Mouse (Mus musculus): ENCODE results near the gene Pla2g1b. TPM values are rescaled to one million over a fixed set of nuclear protein-coding genes. Genes with fewer than 3 reads are reported as not detected.

Pla2g1b gene
- polyA plus RNA-seq, 1 experiment = not detected

GRCm38 (mm10) chr5:115476107-115476727 is 10.2 kb downstream of the Pla2g1b start:
- Histone ChIP-seq H3ac (ENCODE audit: control insufficient read depth, insufficient read length, low read depth) (no peak overlapping the region), H3K27me3 (ENCODE audit: control insufficient read depth, insufficient read depth, insufficient read length) (no peaks in the 10 kb centered on the region), H3K79me2 (ENCODE audit: control insufficient read depth, insufficient read depth) (no peaks in the 10 kb centered on the region), H3K79me3 (ENCODE audit: low read depth) (no peaks in the 10 kb centered on the region), H3K4me3 (ENCODE audit: insufficient read depth, poor library complexity, severe bottlenecking) (no peak overlapping the region), H3K36me3 (ENCODE audit: control insufficient read depth, insufficient read depth) (peaks cover 18% of the 10 kb centered on the region)
- TF ChIP-seq CTCF (IDR thresholded peaks at IDR 0.05; ENCODE audit: control insufficient read depth, insufficient read depth, insufficient read length) (no peak), MYOG (IDR thresholded peaks at IDR 0.05; ENCODE audit: control insufficient read depth, extremely low read depth, insufficient read length) (no peak), MAX (IDR thresholded peaks at IDR 0.05) (no peak), USF1 (IDR thresholded peaks at IDR 0.05; ENCODE audit: low read depth) (no peak), MYOD1 (IDR thresholded peaks at IDR 0.05; ENCODE audit: control insufficient read depth, insufficient read length, low read depth) (no peak), CEBPB (IDR thresholded peaks at IDR 0.05; ENCODE audit: low read depth) (no peak), FOSL1 (IDR thresholded peaks at IDR 0.05; ENCODE audit: insufficient read depth, low read length, poor library complexity, severe bottlenecking) (no peak)

DNA sequence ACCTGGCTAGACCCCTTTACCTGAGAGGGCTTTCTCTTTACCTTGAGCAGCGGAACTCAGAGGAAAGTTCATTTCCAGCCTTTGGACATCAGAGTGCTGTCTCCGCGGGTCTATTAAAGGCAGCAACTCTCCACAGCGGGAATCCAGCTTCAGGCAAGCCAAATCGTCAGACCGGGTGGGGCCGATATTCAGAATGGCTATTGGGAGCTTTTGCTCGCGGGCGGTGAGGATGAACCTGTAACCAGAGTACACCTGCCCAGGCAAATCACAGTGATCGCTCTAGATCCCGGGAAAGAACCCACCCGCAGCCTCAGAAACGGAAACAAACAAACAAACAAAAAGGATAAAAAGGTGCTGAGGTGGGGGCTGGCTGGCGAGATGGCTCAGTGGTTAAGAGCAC is 13.5 kb downstream of the Pla2g1b start:
- Histone ChIP-seq H3K27me3 (ENCODE audit: control insufficient read depth, insufficient read depth, insufficient read length) (no peaks in the 10 kb centered on the region), H3K79me2 (ENCODE audit: control insufficient read depth, insufficient read depth) (no peaks in the 10 kb centered on the region), H3K4me3 (ENCODE audit: insufficient read depth, poor library complexity, severe bottlenecking) (no peak overlapping the region), H3K79me3 (ENCODE audit: low read depth) (no peaks in the 10 kb centered on the region), H3ac (ENCODE audit: control insufficient read depth, insufficient read length, low read depth) (no peak overlapping the region), H3K36me3 (ENCODE audit: control insufficient read depth, insufficient read depth) (peaks cover 24% of the 10 kb centered on the region)
- TF ChIP-seq MYOD1 (IDR thresholded peaks at IDR 0.05; ENCODE audit: control insufficient read depth, insufficient read length, low read depth) (no peak), MAX (IDR thresholded peaks at IDR 0.05) (no peak), MYOG (IDR thresholded peaks at IDR 0.05; ENCODE audit: control insufficient read depth, extremely low read depth, insufficient read length) (no peak), CTCF (IDR thresholded peaks at IDR 0.05; ENCODE audit: control insufficient read depth, insufficient read depth, insufficient read length) (no peak), USF1 (IDR thresholded peaks at IDR 0.05; ENCODE audit: low read depth) (no peak), CEBPB (IDR thresholded peaks at IDR 0.05; ENCODE audit: low read depth) (no peak), FOSL1 (IDR thresholded peaks at IDR 0.05; ENCODE audit: insufficient read depth, low read length, poor library complexity, severe bottlenecking) (no peak)

DNA sequence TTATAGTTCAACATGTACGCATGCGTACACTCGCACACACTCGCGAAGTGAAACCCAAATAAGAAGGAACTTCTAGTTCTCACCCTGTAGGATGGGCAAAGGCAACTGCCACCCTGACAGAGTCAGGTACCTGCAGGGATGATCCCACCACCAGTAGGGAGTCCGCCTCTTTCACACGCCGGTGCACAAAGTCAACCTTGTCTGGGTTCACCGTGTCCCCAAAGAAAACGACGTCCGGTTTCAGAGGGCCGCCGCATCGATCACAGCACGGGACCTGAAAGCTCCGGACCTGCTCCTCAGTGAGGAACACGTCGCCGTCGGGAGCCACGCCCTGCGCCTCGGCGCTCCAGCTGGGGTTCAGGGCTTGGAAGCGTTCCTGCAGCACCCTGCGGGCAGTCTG is 14.0 kb downstream of the Pla2g1b start:
- TF ChIP-seq CEBPB (IDR thresholded peaks at IDR 0.05; ENCODE audit: low read depth) (no peak), FOSL1 (IDR thresholded peaks at IDR 0.05; ENCODE audit: insufficient read depth, low read length, poor library complexity, severe bottlenecking) (no peak), MYOG (IDR thresholded peaks at IDR 0.05; ENCODE audit: control insufficient read depth, extremely low read depth, insufficient read length) (no peak), MAX (IDR thresholded peaks at IDR 0.05) (no peak), MYOD1 (IDR thresholded peaks at IDR 0.05; ENCODE audit: control insufficient read depth, insufficient read length, low read depth) (no peak), CTCF (IDR thresholded peaks at IDR 0.05; ENCODE audit: control insufficient read depth, insufficient read depth, insufficient read length) (no peak), USF1 (IDR thresholded peaks at IDR 0.05; ENCODE audit: low read depth) (no peak)
- no peaks in the 10 kb centered on the region for H3K79me3 ChIP-seq (ENCODE audit: low read depth)
- no peaks in the 10 kb centered on the region for H3K79me2 ChIP-seq (ENCODE audit: control insufficient read depth, insufficient read depth)
- no peak overlapping the region for H3K4me3 ChIP-seq (ENCODE audit: insufficient read depth, poor library complexity, severe bottlenecking)
- H3ac ChIP-seq (ENCODE audit: control insufficient read depth, insufficient read length, low read depth) = no peak overlapping the region
- no peaks in the 10 kb centered on the region for H3K27me3 ChIP-seq (ENCODE audit: control insufficient read depth, insufficient read depth, insufficient read length)
- peaks cover 24% of the 10 kb centered on the region for H3K36me3 ChIP-seq (ENCODE audit: control insufficient read depth, insufficient read depth)

- Histone ChIP-seq H3K4me3 (ENCODE audit: insufficient read depth, poor library complexity, severe bottlenecking) (no peak overlapping the region), H3K79me3 (ENCODE audit: low read depth) (no peaks in the 10 kb centered on the region), H3K36me3 (ENCODE audit: control insufficient read depth, insufficient read depth) (peaks cover 18% of the 10 kb centered on the region), H3K27me3 (ENCODE audit: control insufficient read depth, insufficient read depth, insufficient read length) (no peaks in the 10 kb centered on the region), H3ac (ENCODE audit: control insufficient read depth, insufficient read length, low read depth) (no peak overlapping the region), H3K79me2 (ENCODE audit: control insufficient read depth, insufficient read depth) (no peaks in the 10 kb centered on the region)
- TF ChIP-seq USF1 (IDR thresholded peaks at IDR 0.05; ENCODE audit: low read depth) (no peak), MYOG (IDR thresholded peaks at IDR 0.05; ENCODE audit: control insufficient read depth, extremely low read depth, insufficient read length) (no peak), MYOD1 (IDR thresholded peaks at IDR 0.05; ENCODE audit: control insufficient read depth, insufficient read length, low read depth) (no peak), MAX (IDR thresholded peaks at IDR 0.05) (no peak), CTCF (IDR thresholded peaks at IDR 0.05; ENCODE audit: control insufficient read depth, insufficient read depth, insufficient read length) (no peak), CEBPB (IDR thresholded peaks at IDR 0.05; ENCODE audit: low read depth) (no peak), FOSL1 (IDR thresholded peaks at IDR 0.05; ENCODE audit: insufficient read depth, low read length, poor library complexity, severe bottlenecking) (no peak)
These were observed 16.6 kb downstream of the Pla2g1b start for GRCm38 (mm10) chr5:115482390-115483265.

DNA sequence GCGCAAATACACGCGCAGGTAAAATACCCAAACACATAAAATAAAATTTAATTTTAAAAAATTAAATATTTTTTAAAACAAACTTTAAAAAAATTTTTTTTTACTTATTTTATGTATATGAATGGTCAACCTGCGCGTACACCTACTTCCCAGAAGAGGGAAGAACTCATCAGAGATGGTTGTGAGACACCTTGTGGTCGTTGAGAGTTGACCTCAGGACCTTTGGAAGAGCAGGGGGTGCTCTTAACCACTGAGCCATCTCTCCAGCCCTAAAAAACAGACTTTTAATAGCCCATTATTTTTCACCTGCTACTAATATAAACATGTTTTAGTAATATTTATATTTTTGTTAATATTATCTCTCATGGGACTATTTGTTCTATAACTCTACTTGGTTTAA is 17.3 kb downstream of the Pla2g1b start:
- no peak overlapping the region for H3K4me3 ChIP-seq (ENCODE audit: insufficient read depth, poor library complexity, severe bottlenecking)
- no peaks in the 10 kb centered on the region for H3K27me3 ChIP-seq (ENCODE audit: control insufficient read depth, insufficient read depth, insufficient read length)
- peaks cover 14% of the 10 kb centered on the region for H3K36me3 ChIP-seq (ENCODE audit: control insufficient read depth, insufficient read depth)
- no peak for TF ChIP-seq FOSL1 (IDR thresholded peaks at IDR 0.05; ENCODE audit: insufficient read depth, low read length, poor library complexity, severe bottlenecking)
- H3ac ChIP-seq (ENCODE audit: control insufficient read depth, insufficient read length, low read depth) = no peak overlapping the region
- H3K79me2 ChIP-seq (ENCODE audit: control insufficient read depth, insufficient read depth) = no peaks in the 10 kb centered on the region
- no peaks in the 10 kb centered on the region for H3K79me3 ChIP-seq (ENCODE audit: low read depth)
